Mouse (Mus musculus): Measurements from ENCODE around the gene Hoxa4.

Gene Hoxa4

GRCm38 (mm10) chr6:52163366-52164031 lies 28.1 kb downstream of the Hoxa4 start:
- DNase-seq, result no peak

- no peak for DNase-seq
These were observed 28.8 kb downstream of the Hoxa4 start for GRCm38 (mm10) chr6:52162611-52163365.

GRCm38 (mm10) chr6:52162093-52162380 lies 29.5 kb downstream of the Hoxa4 start:
- DNase-seq, result no peak

GRCm38 (mm10) chr6:52161336-52162092 lies 30.0 kb downstream of the Hoxa4 start:
- no peak for DNase-seq

- no peak for DNase-seq
These were observed 30.8 kb downstream of the Hoxa4 start for GRCm38 (mm10) chr6:52160511-52161335.

GRCm38 (mm10) chr6:52159979-52160378 lies 31.6 kb downstream of the Hoxa4 start:
- no peak for DNase-seq

- no peak for DNase-seq
These were observed 32.3 kb downstream of the Hoxa4 start for GRCm38 (mm10) chr6:52159164-52159761.

GRCm38 (mm10) chr6:52158276-52159051 lies 33.1 kb downstream of the Hoxa4 start, which contains the start of gene Hoxa1:
Hoxa1 (minus strand) TSS chr6:52158317.
- DNase-seq, result peak; percentile 70

GRCm38 (mm10) chr6:52157466-52158275 lies 33.9 kb downstream of the Hoxa4 start:
- DNase-seq, result no peak

GRCm38 (mm10) chr6:52156551-52157200 lies 34.9 kb downstream of the Hoxa4 start:
- DNase-seq, result no peak

- no peak for DNase-seq
These were observed 36.1 kb downstream of the Hoxa4 start for GRCm38 (mm10) chr6:52155471-52155870.

- no peak for DNase-seq
These were observed 37.5 kb downstream of the Hoxa4 start for GRCm38 (mm10) chr6:52154044-52154443.

- DNase-seq, result no peak
These were observed 38.3 kb downstream of the Hoxa4 start for GRCm38 (mm10) chr6:52153270-52153669.

GRCm38 (mm10) chr6:52152226-52153193 lies 39.0 kb downstream of the Hoxa4 start:
- DNase-seq, result no peak

GRCm38 (mm10) chr6:52151571-52151970 lies 40.0 kb downstream of the Hoxa4 start:
- DNase-seq, result no peak

- DNase-seq, result no peak
These were observed 41.1 kb downstream of the Hoxa4 start for GRCm38 (mm10) chr6:52150401-52150966.

All from thymus, postnatal 4 days (tissue).